Mouse (Mus musculus): Measurements from ENCODE around the gene Rbks. TPM values are rescaled to one million over a fixed set of nuclear protein-coding genes. Genes with fewer than 3 reads are reported as not detected.

Rbks gene
- polyA plus RNA-seq, 1 experiment from 2014 or later, result 3.0 TPM

GRCm38 (mm10) chr5:31673431-31673830 is 24.0 kb downstream of the Rbks start:
- Histone ChIP-seq H3K4me1 (replicated peaks) (no peaks in the 10 kb centered on the region; the same call in 1 of the 2 replicates), H3K9me3 (no peaks in the 10 kb centered on the region), H3K9ac (replicated peaks) (no peak overlapping the region), H3K27ac (no peak overlapping the region), H3K4me2 (no peak overlapping the region), H3K36me3 (no peaks in the 10 kb centered on the region), H3K27me3 (no peaks in the 10 kb centered on the region), H3K4me3 (replicated peaks) (no peak overlapping the region)
- WGBS, result 78% methylated on average over 2 of the region's 2 CpGs
- no peak for ATAC-seq (ENCODE audit: insufficient number of reproducible peaks, insufficient read depth, low FRiP score, low TSS enrichment, low read depth)

GRCm38 (mm10) chr5:31671137-31671536 is 26.3 kb downstream of the Rbks start:
- H3K4me1 ChIP-seq (replicated peaks), result no peaks in the 10 kb centered on the region; the same call in 1 of the 2 replicates
- H3K27me3 ChIP-seq, result no peaks in the 10 kb centered on the region
- no peak overlapping the region for H3K9ac ChIP-seq (replicated peaks)
- no peak overlapping the region for H3K4me2 ChIP-seq
- H3K27ac ChIP-seq, result no peak overlapping the region
- no peaks in the 10 kb centered on the region for H3K9me3 ChIP-seq
- WGBS, result 56% methylated on average over 2 of the region's 2 CpGs
- H3K36me3 ChIP-seq, result no peaks in the 10 kb centered on the region
- no peak for ATAC-seq (ENCODE audit: insufficient number of reproducible peaks, insufficient read depth, low FRiP score, low TSS enrichment, low read depth)
- H3K4me3 ChIP-seq (replicated peaks), result no peak overlapping the region

- 57% methylated on average over 5 of the region's 5 CpGs for WGBS
- no peak overlapping the region for H3K27ac ChIP-seq
Observed at GRCm38 (mm10) chr5:31669984-31670383, 27.4 kb downstream of the Rbks start.

GRCm38 (mm10) chr5:31668325-31668968 is 29.0 kb downstream of the Rbks start:
- Histone ChIP-seq H3K27me3 (no peaks in the 10 kb centered on the region), H3K4me2 (no peak overlapping the region), H3K4me3 (replicated peaks) (no peak overlapping the region), H3K4me1 (replicated peaks) (no peaks in the 10 kb centered on the region; the same call in 1 of the 2 replicates), H3K27ac (no peak overlapping the region), H3K36me3 (no peaks in the 10 kb centered on the region), H3K9me3 (no peaks in the 10 kb centered on the region), H3K9ac (replicated peaks) (no peak overlapping the region)
- ATAC-seq (ENCODE audit: insufficient number of reproducible peaks, insufficient read depth, low FRiP score, low TSS enrichment, low read depth), result no peak
- WGBS, result 63% methylated on average over 13 of the region's 13 CpGs

More at GRCm38 (mm10) chr5:31669984-31670383, 27.4 kb downstream of the Rbks start:
- Histone ChIP-seq H3K4me1 (replicated peaks) (no peaks in the 10 kb centered on the region; the same call in 1 of the 2 replicates), H3K9me3 (no peaks in the 10 kb centered on the region), H3K4me2 (no peak overlapping the region), H3K9ac (replicated peaks) (no peak overlapping the region), H3K36me3 (no peaks in the 10 kb centered on the region), H3K4me3 (replicated peaks) (no peak overlapping the region), H3K27me3 (no peaks in the 10 kb centered on the region)
- ATAC-seq (ENCODE audit: insufficient number of reproducible peaks, insufficient read depth, low FRiP score, low TSS enrichment, low read depth), result no peak

GRCm38 (mm10) chr5:31666176-31666575 is 31.3 kb downstream of the Rbks start:
- Histone ChIP-seq H3K4me2 (no peak overlapping the region), H3K9me3 (no peaks in the 10 kb centered on the region), H3K9ac (replicated peaks) (no peak overlapping the region), H3K36me3 (no peaks in the 10 kb centered on the region), H3K27ac (no peak overlapping the region), H3K27me3 (no peaks in the 10 kb centered on the region), H3K4me1 (replicated peaks) (no peaks in the 10 kb centered on the region; the same call in 1 of the 2 replicates), H3K4me3 (replicated peaks) (no peak overlapping the region)
- no peak for ATAC-seq (ENCODE audit: insufficient number of reproducible peaks, insufficient read depth, low FRiP score, low TSS enrichment, low read depth)
- 14% methylated on average over 1 of the region's 1 CpGs for WGBS

- Histone ChIP-seq H3K27me3 (no peaks in the 10 kb centered on the region), H3K9ac (replicated peaks) (no peak overlapping the region), H3K4me3 (replicated peaks) (no peak overlapping the region), H3K4me2 (no peak overlapping the region), H3K4me1 (replicated peaks) (no peaks in the 10 kb centered on the region), H3K27ac (no peak overlapping the region), H3K36me3 (no peaks in the 10 kb centered on the region), H3K9me3 (0 out of 2 replicates have a peak, but pooled peaks cover 6% of the 10 kb centered on the region)
- ATAC-seq (ENCODE audit: insufficient number of reproducible peaks, insufficient read depth, low FRiP score, low TSS enrichment, low read depth), result no peak
- WGBS, result 89% methylated on average over 1 of the region's 1 CpGs
Observed at GRCm38 (mm10) chr5:31655688-31656190, 41.7 kb downstream of the Rbks start.

GRCm38 (mm10) chr5:31650518-31651288 is 46.7 kb downstream of the Rbks start:
- Histone ChIP-seq H3K9ac (replicated peaks) (no peak overlapping the region), H3K4me2 (no peak overlapping the region), H3K4me3 (replicated peaks) (no peak overlapping the region), H3K36me3 (no peaks in the 10 kb centered on the region), H3K9me3 (0 out of 2 replicates have a peak, but pooled peaks cover 6% of the 10 kb centered on the region), H3K4me1 (replicated peaks) (no peaks in the 10 kb centered on the region), H3K27ac (no peak overlapping the region), H3K27me3 (no peaks in the 10 kb centered on the region)
- ATAC-seq (ENCODE audit: insufficient number of reproducible peaks, insufficient read depth, low FRiP score, low TSS enrichment, low read depth), result no peak
- WGBS, result 93% methylated on average over 2 of the region's 2 CpGs

GRCm38 (mm10) chr5:31647327-31647726 is 50.1 kb downstream of the Rbks start:
- H3K27me3 ChIP-seq, result no peaks in the 10 kb centered on the region
- WGBS, result 83% methylated on average over 2 of the region's 2 CpGs
- H3K9me3 ChIP-seq, result no peaks in the 10 kb centered on the region
- no peak overlapping the region for H3K9ac ChIP-seq (replicated peaks)
- no peak for ATAC-seq (ENCODE audit: insufficient number of reproducible peaks, insufficient read depth, low FRiP score, low TSS enrichment, low read depth)
- no peak overlapping the region for H3K27ac ChIP-seq
- no peaks in the 10 kb centered on the region for H3K4me1 ChIP-seq (replicated peaks)
- H3K4me2 ChIP-seq, result no peak overlapping the region
- no peak overlapping the region for H3K4me3 ChIP-seq (replicated peaks)
- peaks cover 7% of the 10 kb centered on the region; the same call in 1 of the 2 replicates for H3K36me3 ChIP-seq

GRCm38 (mm10) chr5:31646574-31646973 is 50.9 kb downstream of the Rbks start:
- H3K4me3 ChIP-seq (replicated peaks), result no peak overlapping the region
- no peaks in the 10 kb centered on the region for H3K4me1 ChIP-seq (replicated peaks)
- WGBS, result 86% methylated on average over 6 of the region's 6 CpGs
- H3K4me2 ChIP-seq, result no peak overlapping the region
- H3K9ac ChIP-seq (replicated peaks), result no peak overlapping the region
- no peaks in the 10 kb centered on the region for H3K27me3 ChIP-seq
- no peak overlapping the region for H3K27ac ChIP-seq
- H3K36me3 ChIP-seq, result peaks cover 7% of the 10 kb centered on the region; the same call in 1 of the 2 replicates
- H3K9me3 ChIP-seq, result no peaks in the 10 kb centered on the region
- no peak for ATAC-seq (ENCODE audit: insufficient number of reproducible peaks, insufficient read depth, low FRiP score, low TSS enrichment, low read depth)

GRCm38 (mm10) chr5:31645798-31646197 is 51.6 kb downstream of the Rbks start:
- 88% methylated on average over 6 of the region's 6 CpGs for WGBS
- Histone ChIP-seq H3K27me3 (no peaks in the 10 kb centered on the region), H3K27ac (no peak overlapping the region)

GRCm38 (mm10) chr5:31644847-31645246 is 52.6 kb downstream of the Rbks start:
- Histone ChIP-seq H3K4me2 (no peak overlapping the region), H3K9me3 (no peaks in the 10 kb centered on the region), H3K9ac (replicated peaks) (no peak overlapping the region), H3K27ac (no peak overlapping the region), H3K4me1 (replicated peaks) (no peaks in the 10 kb centered on the region), H3K36me3 (peaks cover 20% of the 10 kb centered on the region; the same call in 1 of the 2 replicates), H3K27me3 (no peaks in the 10 kb centered on the region), H3K4me3 (replicated peaks) (no peak overlapping the region)
- no peak for ATAC-seq (ENCODE audit: insufficient number of reproducible peaks, insufficient read depth, low FRiP score, low TSS enrichment, low read depth)
- 90% methylated on average over 6 of the region's 6 CpGs for WGBS

More at GRCm38 (mm10) chr5:31645798-31646197, 51.6 kb downstream of the Rbks start:
- Histone ChIP-seq H3K9me3 (no peaks in the 10 kb centered on the region), H3K9ac (replicated peaks) (no peak overlapping the region), H3K4me2 (no peak overlapping the region), H3K36me3 (peaks cover 13% of the 10 kb centered on the region; the same call in 1 of the 2 replicates), H3K4me3 (replicated peaks) (no peak overlapping the region), H3K4me1 (replicated peaks) (no peaks in the 10 kb centered on the region)
- ATAC-seq (ENCODE audit: insufficient number of reproducible peaks, insufficient read depth, low FRiP score, low TSS enrichment, low read depth), result no peak

All from limb, embryonic 12.5 days (tissue).